Mouse (Mus musculus) granulocyte monocyte progenitor cell, adult 5-6 weeks (primary cell): ENCODE data around the gene Aspdh. TPM values are rescaled to one million over a fixed set of nuclear protein-coding genes. Genes with fewer than 3 reads are reported as not detected.

Experiments
- ATAC-seq: replicated peaks from 2 replicates; pipeline ENCODE4 v1.8.0; 2016; ENCODE audit warnings: mild to moderate bottlenecking, moderate TSS enrichment, inconsistent platforms; ENCODE audit not compliant: poor library complexity, severe bottlenecking
- total RNA-seq, 2 experiments: library from RNA; stranded (forward) in 1 of 2; stranded (reverse) in 1 of 2; fragments of 200-712, 200-1000 nt in 1 of 2; fragments of >200 nt in 1 of 2; fragmentation: Nextera tagmentation in 1 of 2; gene quantifications; 2 replicates each; pipeline ENCODE4 v1.2.3; 2014 to 2017

The Aspdh gene
- not detected in 2 replicates for total RNA-seq (2014; fragmentation: Nextera tagmentation)
- not detected in 2 replicates for total RNA-seq (2017)

GRCm38 (mm10) chr7:44465111-44465510, at the start of gene Aspdh:
TSS of gene Aspdh (plus strand) at chr7:44465391.
- ATAC-seq = no peak

- no peak for ATAC-seq
Measured at GRCm38 (mm10) chr7:44427666-44428065, 37.5 kb upstream of the Aspdh start.

- ATAC-seq = peak; percentile 28
Measured at GRCm38 (mm10) chr7:44428171-44428950, 36.8 kb upstream of the Aspdh start.

- no peak for ATAC-seq
Measured at GRCm38 (mm10) chr7:44428968-44429521, 36.1 kb upstream of the Aspdh start, which contains the start of gene Lrrc4b. TSS of gene Lrrc4b (plus strand) at chr7:44429018.

GRCm38 (mm10) chr7:44429534-44430488, 35.4 kb upstream of the Aspdh start:
- ATAC-seq = peak; percentile 54

- no peak for ATAC-seq
Measured at GRCm38 (mm10) chr7:44432550-44432949, 32.6 kb upstream of the Aspdh start.

GRCm38 (mm10) chr7:44433371-44433770, 31.8 kb upstream of the Aspdh start:
- ATAC-seq = peak; percentile 37

GRCm38 (mm10) chr7:44434089-44434488, 31.1 kb upstream of the Aspdh start:
- no peak for ATAC-seq

- no peak for ATAC-seq
Measured at GRCm38 (mm10) chr7:44435796-44436195, 29.4 kb upstream of the Aspdh start.

GRCm38 (mm10) chr7:44436267-44436666, 28.9 kb upstream of the Aspdh start:
- ATAC-seq = no peak

- no peak for ATAC-seq
Measured at GRCm38 (mm10) chr7:44437188-44437587, 28.0 kb upstream of the Aspdh start.

GRCm38 (mm10) chr7:44437933-44438332, 27.3 kb upstream of the Aspdh start:
- no peak for ATAC-seq

- no peak for ATAC-seq
Measured at GRCm38 (mm10) chr7:44439696-44440095, 25.5 kb upstream of the Aspdh start.

GRCm38 (mm10) chr7:44440479-44440878, 24.7 kb upstream of the Aspdh start:
- ATAC-seq = no peak

GRCm38 (mm10) chr7:44441180-44441579, 24.0 kb upstream of the Aspdh start:
- ATAC-seq = no peak

GRCm38 (mm10) chr7:44441648-44442109, 23.5 kb upstream of the Aspdh start:
- ATAC-seq = no peak

GRCm38 (mm10) chr7:44442407-44442821, 22.8 kb upstream of the Aspdh start:
- no peak for ATAC-seq

GRCm38 (mm10) chr7:44443268-44444173, 21.7 kb upstream of the Aspdh start:
- ATAC-seq = no peak

GRCm38 (mm10) chr7:44444886-44445527, 20.2 kb upstream of the Aspdh start:
- no peak for ATAC-seq
